Mouse (Mus musculus): Measurements from ENCODE around the gene Btbd11. TPM values are rescaled to one million over a fixed set of nuclear protein-coding genes. Genes with fewer than 3 reads are reported as not detected.

Btbd11 gene
- polyA plus RNA-seq, 1 experiment = not detected

GRCm38 (mm10) chr10:85388751-85389115 is 2.1 kb downstream of the Btbd11 start:
- no peak for TF ChIP-seq GATA1 (IDR thresholded peaks at IDR 0.05; ENCODE audit: low read length)

- TF ChIP-seq GATA1 (IDR thresholded peaks at IDR 0.05; ENCODE audit: low read length) = no peak
Observed at GRCm38 (mm10) chr10:85389286-85390139, 2.9 kb downstream of the Btbd11 start.

GRCm38 (mm10) chr10:85393016-85393415 is 6.4 kb downstream of the Btbd11 start:
- no peak for TF ChIP-seq GATA1 (IDR thresholded peaks at IDR 0.05; ENCODE audit: low read length)

GRCm38 (mm10) chr10:85394558-85394957 is 7.9 kb downstream of the Btbd11 start:
- no peak for TF ChIP-seq GATA1 (IDR thresholded peaks at IDR 0.05; ENCODE audit: low read length)

GRCm38 (mm10) chr10:85411120-85411519 is 24.5 kb downstream of the Btbd11 start:
- TF ChIP-seq GATA1 (IDR thresholded peaks at IDR 0.05; ENCODE audit: low read length) = no peak

- no peak for TF ChIP-seq GATA1 (IDR thresholded peaks at IDR 0.05; ENCODE audit: low read length)
Observed at GRCm38 (mm10) chr10:85420851-85421628, 34.4 kb downstream of the Btbd11 start.

- TF ChIP-seq GATA1 (IDR thresholded peaks at IDR 0.05; ENCODE audit: low read length) = no peak
Observed at GRCm38 (mm10) chr10:85421629-85422012, 35.0 kb downstream of the Btbd11 start.

GRCm38 (mm10) chr10:85425756-85426155 is 39.1 kb downstream of the Btbd11 start:
- no peak for TF ChIP-seq GATA1 (IDR thresholded peaks at IDR 0.05; ENCODE audit: low read length)

- no peak for TF ChIP-seq GATA1 (IDR thresholded peaks at IDR 0.05; ENCODE audit: low read length)
Observed at GRCm38 (mm10) chr10:85437217-85437616, 50.6 kb downstream of the Btbd11 start.

GRCm38 (mm10) chr10:85443371-85443770 is 56.8 kb downstream of the Btbd11 start:
- no peak for TF ChIP-seq GATA1 (IDR thresholded peaks at IDR 0.05; ENCODE audit: low read length)

GRCm38 (mm10) chr10:85445891-85446290 is 59.3 kb downstream of the Btbd11 start:
- no peak for TF ChIP-seq GATA1 (IDR thresholded peaks at IDR 0.05; ENCODE audit: low read length)

GRCm38 (mm10) chr10:85446700-85447099 is 60.1 kb downstream of the Btbd11 start:
- no peak for TF ChIP-seq GATA1 (IDR thresholded peaks at IDR 0.05; ENCODE audit: low read length)

GRCm38 (mm10) chr10:85447869-85448268 is 61.3 kb downstream of the Btbd11 start:
- TF ChIP-seq GATA1 (IDR thresholded peaks at IDR 0.05; ENCODE audit: low read length) = no peak

- no peak for TF ChIP-seq GATA1 (IDR thresholded peaks at IDR 0.05; ENCODE audit: low read length)
Observed at GRCm38 (mm10) chr10:85451629-85452368, 65.2 kb downstream of the Btbd11 start.

GRCm38 (mm10) chr10:85453221-85453775 is 66.7 kb downstream of the Btbd11 start:
- TF ChIP-seq GATA1 (IDR thresholded peaks at IDR 0.05; ENCODE audit: low read length) = no peak

GRCm38 (mm10) chr10:85455985-85456384 is 69.4 kb downstream of the Btbd11 start:
- TF ChIP-seq GATA1 (IDR thresholded peaks at IDR 0.05; ENCODE audit: low read length) = no peak

Data from G1E-ER4 (cell line).